Mouse (Mus musculus) erythroblast, embryonic 14.5 days (primary cell): ENCODE measurements around the gene Ubr4.

Source experiments
- GATA1 ChIP-seq: IDR thresholded peaks from 2 replicates; pipeline ENCODE4 v1.6.1; 2012; ENCODE audit warnings: low read length, inconsistent platforms, mixed read lengths
- TAL1 ChIP-seq: IDR thresholded peaks from 3 replicates; pipeline ENCODE4 v1.6.1; 2012; ENCODE audit warnings: low read length, inconsistent platforms, mixed read lengths

DNA sequence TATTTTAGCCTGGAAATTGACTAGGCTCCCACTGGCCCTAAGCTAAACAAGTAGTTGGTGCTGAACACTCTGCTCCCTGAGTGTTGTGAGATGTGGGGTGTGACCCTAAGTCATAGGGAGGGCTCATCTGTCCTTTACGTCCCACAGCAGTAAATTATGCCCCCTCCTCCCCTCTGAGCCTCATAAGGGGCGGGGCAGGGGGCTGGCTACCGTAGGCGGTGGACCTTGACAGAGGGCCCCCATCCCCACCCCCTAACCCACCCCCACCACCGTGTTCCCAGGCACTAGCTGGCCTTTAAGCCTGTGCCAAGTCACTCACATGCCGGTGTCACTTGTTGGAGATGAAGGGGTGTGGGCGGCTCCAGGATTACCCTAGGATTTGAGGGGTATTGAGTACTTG, 132.1 kb downstream of the Ubr4 start:
- no peak for TF ChIP-seq GATA1
- TF ChIP-seq TAL1, result no peak
